Mouse (Mus musculus) stomach, embryonic 15.5 days (tissue): ENCODE measurements around the gene Mapk3. TPM values are rescaled to one million over a fixed set of nuclear protein-coding genes. Genes with fewer than 3 reads are reported as not detected.

Experiments
- ATAC-seq: fragments of 200-750 bp; cut with Nextera tagmentation; 2 replicates; pipeline ENCODE4 v1.8.0; 2017; ENCODE audit warnings: low read depth, moderate number of reproducible peaks, moderate TSS enrichment; ENCODE audit not compliant: insufficient read depth, low FRiP score
- H3K27ac ChIP-seq: fragments of 300-500 bp; sonication (generic); 2 replicates; pipeline ENCODE4 v1.5.1; 2015; ENCODE audit warnings: mild to moderate bottlenecking, inconsistent platforms
- H3K27me3 ChIP-seq: fragments of 300-500 bp; sonication (generic); replicated peaks from 2 replicates; pipeline ENCODE4 v1.6.1; 2015; ENCODE audit warnings: inconsistent platforms
- H3K36me3 ChIP-seq: fragments of 300-500 bp; sonication (generic); 2 replicates; pipeline ENCODE4 v1.6.1; 2015; ENCODE audit warnings: inconsistent platforms
- H3K4me1 ChIP-seq: fragments of 300-500 bp; sonication (generic); 2 replicates; pipeline ENCODE4 v1.6.1; 2015; ENCODE audit warnings: inconsistent platforms
- H3K4me2 ChIP-seq: fragments of 300-500 bp; sonication (generic); 2 replicates; pipeline ENCODE4 v1.6.1; 2015; ENCODE audit warnings: mild to moderate bottlenecking, inconsistent platforms
- H3K4me3 ChIP-seq: fragments of 300-500 bp; sonication (generic); replicated peaks from 2 replicates; pipeline ENCODE4 v1.5.1; 2015; ENCODE audit warnings: inconsistent platforms
- H3K9ac ChIP-seq: fragments of 300-500 bp; sonication (generic); 2 replicates; pipeline ENCODE4 v1.6.1; 2015; ENCODE audit warnings: inconsistent platforms
- H3K9me3 ChIP-seq: fragments of 300-500 bp; sonication (generic); 2 replicates; pipeline ENCODE4 v1.6.1; 2016; ENCODE audit warnings: inconsistent platforms
- WGBS: fragments of 180-500 bp; shearing (Covaris S2); methylation state at CpG from one replicate; pipeline ENCODE4 v1.1.7; 2015; 5-methylcytosine and 5-hydroxymethylcytosine counted together
- polyA plus RNA-seq: library from polyadenylated mRNA; unstranded; fragments of >200 nt; fragmentation: Nextera tagmentation; extraction: Ambion mirVana; gene quantifications from 2 replicates; pipeline ENCODE4 v1.2.1, GENCODE M21; 2015

Mapk3 gene
- polyA plus RNA-seq, 1 experiment from 2014 or later: 99.9 TPM

- H3K4me2 ChIP-seq: no peak overlapping the region
- no peak for ATAC-seq
- peaks cover 8% of the 10 kb centered on the region; the same call in 1 of the 2 replicates for H3K4me1 ChIP-seq
- H3K36me3 ChIP-seq: peaks cover 42% of the 10 kb centered on the region
- H3K9ac ChIP-seq: no peak overlapping the region
- H3K4me3 ChIP-seq: no peak overlapping the region
- no peak overlapping the region for H3K27ac ChIP-seq
- H3K9me3 ChIP-seq: no peaks in the 10 kb centered on the region
- 87% methylated on average over 4 of the region's 4 CpGs for WGBS
- H3K27me3 ChIP-seq: no peaks in the 10 kb centered on the region
These were observed 29.7 kb downstream of the Mapk3 start for GRCm38 (mm10) chr7:126789141-126789540.

- H3K4me1 ChIP-seq: peaks cover 17% of the 10 kb centered on the region
- H3K4me3 ChIP-seq: peak within 1 kb of the TSS; percentile 74
- no peaks in the 10 kb centered on the region for H3K9me3 ChIP-seq
- peak; percentile 93 for ATAC-seq
- H3K4me2 ChIP-seq: peak within 1 kb of the TSS; percentile 60
- H3K36me3 ChIP-seq: peaks cover 45% of the 10 kb centered on the region
- under 1% methylated on average over 81 of the region's 83 CpGs for WGBS
- H3K9ac ChIP-seq: peak within 1 kb of the TSS; percentile 89
- H3K27ac ChIP-seq: peak within 1 kb of the TSS; percentile 97
- H3K27me3 ChIP-seq: no peaks in the 10 kb centered on the region
These were observed 32.7 kb downstream of the Mapk3 start, which contains the start of gene Ppp4c for GRCm38 (mm10) chr7:126791851-126792720. Ppp4c (minus strand) TSS chr7:126792496.

GRCm38 (mm10) chr7:126792721-126793443 is 33.5 kb downstream of the Mapk3 start:
- H3K27me3 ChIP-seq: no peaks in the 10 kb centered on the region
- H3K9me3 ChIP-seq: no peaks in the 10 kb centered on the region
- peak; percentile 5; the same call in 1 of the 2 replicates for ATAC-seq
- 21% methylated on average over 11 of the region's 11 CpGs for WGBS
- 0 out of 2 replicates have a peak overlapping the region, but pooled peaks have one; percentile 19 for H3K9ac ChIP-seq
- H3K4me3 ChIP-seq: peak overlapping the region; percentile 74
- peaks cover 37% of the 10 kb centered on the region for H3K36me3 ChIP-seq
- H3K4me1 ChIP-seq: peaks cover 25% of the 10 kb centered on the region
- peak overlapping the region; percentile 97 for H3K27ac ChIP-seq
- peak overlapping the region; percentile 60 for H3K4me2 ChIP-seq

GRCm38 (mm10) chr7:126793456-126794270 is 34.3 kb downstream of the Mapk3 start:
- Histone ChIP-seq H3K27me3 (no peaks in the 10 kb centered on the region), H3K9me3 (no peaks in the 10 kb centered on the region), H3K4me3 (no peak overlapping the region), H3K9ac (no peak overlapping the region), H3K4me1 (peaks cover 25% of the 10 kb centered on the region), H3K36me3 (peaks cover 29% of the 10 kb centered on the region), H3K27ac (peak overlapping the region; percentile 97; the same call in 1 of the 2 replicates), H3K4me2 (peak overlapping the region; percentile 60; the same call in 1 of the 2 replicates)
- ATAC-seq: no peak
- WGBS: 70% methylated on average over 4 of the region's 4 CpGs

GRCm38 (mm10) chr7:126794271-126794605 is 34.8 kb downstream of the Mapk3 start:
- Histone ChIP-seq H3K27ac (no peak overlapping the region), H3K36me3 (peaks cover 27% of the 10 kb centered on the region), H3K4me2 (no peak overlapping the region), H3K4me3 (no peak overlapping the region), H3K27me3 (no peaks in the 10 kb centered on the region), H3K4me1 (peaks cover 25% of the 10 kb centered on the region), H3K9me3 (no peaks in the 10 kb centered on the region), H3K9ac (no peak overlapping the region)
- no peak for ATAC-seq
- 77% methylated on average over 4 of the region's 4 CpGs for WGBS

GRCm38 (mm10) chr7:126795387-126796317 is 36.3 kb downstream of the Mapk3 start:
- no peak overlapping the region for H3K9ac ChIP-seq
- WGBS: 79% methylated on average over 16 of the region's 16 CpGs

GRCm38 (mm10) chr7:126796350-126796932 is 37.0 kb downstream of the Mapk3 start:
- WGBS: 74% methylated on average over 8 of the region's 8 CpGs
- no peak overlapping the region for H3K27ac ChIP-seq
- H3K4me3 ChIP-seq: peak overlapping the region; percentile 72
- peaks cover 27% of the 10 kb centered on the region for H3K36me3 ChIP-seq
- H3K9ac ChIP-seq: no peak overlapping the region; the same call in 1 of the 2 replicates
- peaks cover 29% of the 10 kb centered on the region for H3K4me1 ChIP-seq
- no peak for ATAC-seq
- H3K27me3 ChIP-seq: no peaks in the 10 kb centered on the region
- peak overlapping the region; percentile 85 for H3K4me2 ChIP-seq
- H3K9me3 ChIP-seq: no peaks in the 10 kb centered on the region

More at GRCm38 (mm10) chr7:126795387-126796317, 36.3 kb downstream of the Mapk3 start:
- Histone ChIP-seq H3K4me3 (no peak overlapping the region), H3K4me1 (peaks cover 32% of the 10 kb centered on the region), H3K9me3 (no peaks in the 10 kb centered on the region), H3K27ac (no peak overlapping the region), H3K36me3 (peaks cover 27% of the 10 kb centered on the region), H3K27me3 (no peaks in the 10 kb centered on the region), H3K4me2 (peak overlapping the region; percentile 85; the same call in 1 of the 2 replicates)
- ATAC-seq: no peak

- peak within 1 kb of the TSS; percentile 93 for H3K27ac ChIP-seq
- peak within 1 kb of the TSS; percentile 72 for H3K4me3 ChIP-seq
- H3K9ac ChIP-seq: peak within 1 kb of the TSS; percentile 87
- peak within 1 kb of the TSS; percentile 85 for H3K4me2 ChIP-seq
- no peaks in the 10 kb centered on the region for H3K27me3 ChIP-seq
- WGBS: 23% methylated on average over 21 of the region's 21 CpGs
- peaks cover 27% of the 10 kb centered on the region for H3K36me3 ChIP-seq
- ATAC-seq: no peak
- H3K9me3 ChIP-seq: no peaks in the 10 kb centered on the region
- peaks cover 29% of the 10 kb centered on the region for H3K4me1 ChIP-seq
These were observed 38.2 kb downstream of the Mapk3 start, which contains the start of gene Fam57b for GRCm38 (mm10) chr7:126797411-126798126. Fam57b (plus strand) TSS chr7:126797668.

- Histone ChIP-seq H3K27ac (peak overlapping the region; percentile 93), H3K4me2 (peak overlapping the region; percentile 85), H3K9me3 (no peaks in the 10 kb centered on the region), H3K4me3 (peak overlapping the region; percentile 72), H3K36me3 (peaks cover 27% of the 10 kb centered on the region), H3K27me3 (no peaks in the 10 kb centered on the region), H3K9ac (peak overlapping the region; percentile 87), H3K4me1 (peaks cover 29% of the 10 kb centered on the region)
- under 1% methylated on average over 40 of the region's 40 CpGs for WGBS
- ATAC-seq: no peak
These were observed 39.0 kb downstream of the Mapk3 start for GRCm38 (mm10) chr7:126798127-126799049.
